Mouse (Mus musculus) kidney, postnatal 4 days (tissue): ENCODE measurements at regions not wholly inside any gene's neighbourhood (a gene's known extent, or its start where the extent isn't known, plus 50 kb on each side); places are given as distances from the start of the nearest gene placed in this dataset.

Experiments used
- DNase-seq, 2 experiments: peaks; one replicate each; pipeline ENCODE4 v3.0.0; 2021; ENCODE audit warnings: mixed read lengths in 2 of 2

DNA sequence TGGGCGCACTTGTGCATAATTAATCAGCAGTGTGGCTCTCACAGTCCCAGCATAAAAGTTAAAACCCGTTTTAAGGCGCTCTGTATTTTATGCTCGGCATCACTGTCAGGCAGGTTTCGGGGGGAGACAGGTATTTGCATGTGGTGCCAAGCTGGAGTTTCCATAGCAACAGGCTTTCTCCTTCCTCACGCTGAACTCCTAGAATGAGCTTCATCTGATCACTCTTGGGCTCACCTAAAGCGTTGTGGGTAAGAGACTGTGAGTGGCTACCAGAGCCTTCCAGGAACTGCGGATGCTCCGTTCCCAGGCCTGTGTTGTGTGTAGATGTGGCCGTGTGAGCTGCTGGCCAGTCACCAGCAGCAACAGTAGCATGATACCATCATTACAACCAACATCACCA, 161.5 kb downstream of the Ajap1 start:
- no peak for DNase-seq

DNA sequence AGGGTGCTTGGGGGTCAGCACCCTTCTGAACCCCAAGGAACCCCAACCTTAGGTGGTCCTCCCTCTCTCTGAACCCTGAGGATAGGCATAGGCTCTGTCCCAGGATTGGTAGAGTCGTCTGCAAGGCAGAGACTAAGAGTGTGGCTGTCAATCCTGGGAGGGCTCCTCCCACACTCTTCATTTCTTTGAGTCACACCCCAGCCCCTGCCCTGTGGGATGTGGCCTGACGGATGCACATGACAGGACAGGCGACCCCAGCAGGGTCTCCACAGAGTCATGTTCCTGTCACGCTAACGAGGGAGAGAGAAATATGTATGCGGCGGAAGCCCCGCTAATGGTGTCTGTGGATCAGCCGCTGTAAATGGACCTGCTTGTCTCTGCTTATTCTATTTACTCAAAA, 162.0 kb downstream of the Ajap1 start:
- DNase-seq = no peak

DNA sequence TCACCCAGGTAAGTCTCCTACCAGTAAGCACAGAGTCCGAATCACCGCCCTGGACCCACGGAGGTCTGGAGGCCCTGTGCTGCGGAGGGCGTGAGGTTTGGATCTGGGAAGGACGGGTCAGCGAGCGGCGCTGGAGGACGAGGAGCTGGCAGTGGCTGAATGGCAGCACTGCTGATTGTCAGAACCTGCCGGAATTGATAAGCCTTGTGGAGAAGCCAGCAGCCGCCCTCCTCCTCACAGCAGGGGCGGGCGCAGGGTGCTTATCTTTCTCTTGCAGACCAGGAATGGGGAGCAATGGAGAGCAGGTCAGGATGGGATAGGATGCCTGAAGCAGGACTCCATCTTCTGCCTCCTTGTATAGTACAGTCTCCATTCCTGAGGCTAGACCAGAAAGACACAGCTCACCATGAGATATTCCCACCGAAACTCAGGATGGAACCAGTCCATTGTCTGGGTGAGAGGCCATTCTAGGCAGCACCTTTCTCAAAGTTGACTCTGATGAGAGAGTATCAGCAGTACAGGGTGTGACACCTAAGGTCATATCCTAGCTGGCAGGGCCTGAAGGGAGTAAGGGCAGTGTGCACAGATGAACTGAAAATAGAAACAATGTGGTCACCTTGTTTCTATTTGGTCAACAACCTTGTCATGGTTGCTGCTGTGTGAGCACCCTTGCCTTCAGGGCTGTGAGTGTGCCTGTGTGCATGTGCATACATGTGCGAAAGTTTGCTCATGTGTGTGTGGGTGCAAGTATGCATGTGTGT, 165.5 kb downstream of the Ajap1 start:
- DNase-seq = no peak

DNA sequence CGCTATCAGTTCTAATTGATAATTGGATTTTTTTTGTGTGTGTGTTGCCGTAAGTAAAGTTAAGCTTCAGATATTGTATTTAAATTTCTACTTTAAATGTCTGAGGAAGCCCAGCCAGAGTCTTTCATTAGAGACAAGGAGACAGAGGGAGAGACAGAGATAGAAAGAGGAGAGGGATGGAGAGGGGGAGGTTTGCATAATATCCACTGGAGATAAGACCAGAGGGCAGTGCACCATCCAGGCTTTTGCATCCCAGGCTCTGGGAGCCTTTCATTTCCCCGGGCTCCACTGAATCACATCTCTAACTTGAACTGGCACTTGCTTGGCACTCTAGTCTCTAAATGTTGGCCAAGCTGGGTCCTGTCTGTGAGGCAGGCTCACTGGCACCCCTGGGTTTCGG, 166.1 kb downstream of the Ajap1 start:
- DNase-seq = no peak

DNA sequence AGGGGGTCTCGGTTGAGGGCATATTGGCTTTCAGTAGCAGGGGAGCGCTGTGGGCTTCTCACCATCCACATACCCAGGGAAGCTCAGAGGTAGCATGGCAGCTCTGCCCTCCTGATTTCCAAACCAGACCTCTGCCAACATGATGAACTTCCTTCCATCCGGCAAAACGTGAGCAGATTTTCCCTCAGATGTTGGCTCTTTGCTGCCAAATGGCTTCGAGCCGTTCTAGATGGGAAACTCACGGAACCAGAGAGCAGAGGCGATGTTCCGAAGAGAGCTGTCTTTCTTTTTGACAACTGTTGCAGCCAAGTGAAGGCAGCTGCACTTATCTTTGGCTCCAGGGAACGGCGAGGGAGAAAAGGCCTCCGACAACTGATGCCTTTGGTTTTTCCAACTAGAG, 168.7 kb downstream of the Ajap1 start:
- DNase-seq = no peak

DNA sequence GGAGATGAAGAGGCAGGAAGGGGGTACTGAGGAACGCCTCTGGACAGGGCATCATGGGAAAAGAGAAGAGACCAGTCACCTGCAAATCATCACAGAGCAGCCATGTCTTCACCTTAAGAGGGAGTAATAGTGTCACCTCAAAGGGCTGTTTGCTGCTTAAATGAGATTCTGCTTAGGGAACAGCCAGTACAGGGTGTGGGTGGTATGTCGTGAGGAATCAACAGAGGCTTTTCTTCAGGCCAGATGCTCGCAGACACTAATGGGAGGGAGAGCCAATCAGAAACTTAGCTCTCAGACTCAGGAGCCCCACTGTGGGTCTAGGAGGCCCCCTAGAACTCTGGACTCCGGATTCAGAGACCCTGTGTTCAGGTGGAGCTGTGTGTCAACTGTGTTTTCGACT, 171.0 kb downstream of the Ajap1 start:
- no peak for DNase-seq

DNA sequence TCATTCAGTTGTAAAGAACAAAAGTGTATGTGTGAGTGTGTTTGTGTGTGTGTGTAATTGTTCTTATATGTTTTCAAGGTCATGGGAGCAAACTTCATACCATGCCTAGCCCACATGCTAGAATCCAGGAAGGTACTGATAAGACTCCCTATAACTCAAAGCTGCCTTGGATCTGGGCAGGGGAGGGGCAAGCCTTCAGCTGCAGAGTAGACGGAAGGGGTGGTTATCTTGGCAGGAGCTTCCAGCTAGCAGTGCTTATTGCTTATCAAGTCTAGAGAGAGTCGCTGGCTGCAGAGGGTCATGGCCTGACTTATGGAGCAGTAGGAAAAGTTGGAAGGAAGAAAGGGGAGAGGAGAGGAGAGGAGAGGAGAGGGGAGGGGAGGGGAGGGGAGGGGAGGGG, 172.0 kb downstream of the Ajap1 start:
- peak; percentile 25 to 33 for DNase-seq

DNA sequence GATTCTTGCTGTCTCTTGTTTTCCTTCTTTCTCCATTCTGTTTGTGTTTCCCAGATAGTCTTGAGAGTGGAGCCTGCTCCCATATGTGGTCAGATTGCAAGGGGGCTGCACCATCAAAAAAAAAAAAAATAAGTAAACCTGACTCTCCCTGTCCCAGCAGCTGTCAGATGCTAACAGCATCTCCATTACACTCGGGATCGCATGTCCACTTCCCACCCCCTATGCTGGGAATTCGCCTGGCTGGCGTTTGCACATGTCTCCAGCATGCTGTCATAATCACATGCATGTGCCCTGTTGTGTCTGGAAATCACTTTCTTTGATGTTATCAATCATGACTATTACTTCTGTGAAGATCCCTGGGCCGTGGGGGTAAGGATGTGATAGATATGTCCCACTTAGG, 179.1 kb downstream of the Ajap1 start:
- no peak for DNase-seq

DNA sequence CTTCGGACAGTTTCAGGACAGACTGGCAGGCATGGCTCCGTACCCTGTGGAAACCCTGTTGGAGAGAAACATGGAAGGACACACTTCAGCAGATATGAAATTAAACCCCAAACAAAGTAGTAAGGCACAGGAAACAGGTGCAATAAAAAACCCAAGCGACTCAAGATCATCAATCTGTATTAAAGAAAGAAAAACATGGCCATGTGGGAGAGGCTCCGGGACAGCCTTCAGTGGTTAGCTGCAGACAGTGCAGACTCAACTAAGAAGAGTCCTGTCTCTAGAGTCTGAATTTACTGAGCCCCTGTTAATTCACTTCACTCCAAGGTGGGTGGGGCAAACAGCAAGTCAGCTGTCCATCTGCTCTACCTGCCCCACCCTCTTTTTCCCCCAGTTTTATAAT, 179.8 kb downstream of the Ajap1 start:
- DNase-seq = no peak

DNA sequence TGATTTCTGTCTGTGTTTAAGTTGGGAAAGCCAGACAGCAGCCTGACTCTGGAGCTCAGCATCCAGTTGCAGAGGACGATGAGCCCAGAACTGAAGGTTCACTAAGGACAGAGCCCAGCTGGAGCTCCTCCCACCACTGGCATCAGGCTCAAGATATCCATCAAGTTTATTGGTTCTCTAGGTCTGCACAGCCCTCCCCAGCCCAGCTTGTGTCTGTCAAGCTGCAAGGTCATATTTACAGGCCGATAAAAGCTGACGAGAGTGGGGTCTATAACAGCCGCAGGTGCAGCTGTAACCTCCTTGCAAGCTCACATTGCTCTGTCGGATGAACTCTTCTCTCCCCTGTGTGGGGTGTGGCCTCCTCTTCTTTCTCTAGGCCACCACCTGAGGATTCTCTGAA, 184.3 kb downstream of the Ajap1 start:
- peak; percentile 50 to 65 for DNase-seq

DNA sequence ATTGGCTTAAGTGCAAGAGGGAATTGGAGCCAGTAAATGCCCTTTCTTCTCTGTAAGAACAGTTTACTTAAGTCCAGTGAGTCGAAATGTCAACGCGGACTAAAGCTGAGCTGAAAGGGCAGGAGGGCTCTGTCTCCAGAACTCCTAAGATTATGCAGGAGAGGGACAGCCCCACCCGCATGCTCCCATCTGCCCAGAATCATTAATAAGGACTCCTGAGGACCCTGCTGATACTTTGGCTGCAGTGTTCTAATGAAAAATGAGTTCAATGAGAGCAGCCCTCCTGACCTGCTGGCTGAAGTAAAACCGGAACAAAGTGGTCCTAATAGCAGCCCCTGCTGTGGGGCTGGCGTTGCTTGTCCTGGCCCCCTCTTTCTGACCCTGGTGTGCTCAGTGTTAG, 187.8 kb downstream of the Ajap1 start:
- DNase-seq = no peak

DNA sequence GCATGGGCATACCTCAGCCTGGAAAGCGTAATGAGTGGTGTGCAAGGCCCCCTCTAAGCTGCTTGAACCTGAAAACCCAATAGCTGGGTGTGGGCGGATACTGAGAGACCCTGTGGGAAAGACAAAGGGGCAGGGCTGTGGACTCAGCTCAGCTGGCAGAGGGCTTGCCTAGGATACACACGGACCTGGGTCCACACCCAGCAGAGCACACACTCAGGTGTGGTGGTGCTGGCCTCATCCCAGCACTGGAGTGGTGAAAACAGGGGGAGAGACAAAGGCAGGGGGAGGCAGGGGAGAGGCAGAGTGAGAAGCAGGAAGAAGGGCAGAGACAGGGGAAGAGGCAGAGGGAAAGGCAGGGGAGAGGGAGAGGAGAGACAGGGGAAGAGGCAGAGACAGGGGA, 189.5 kb downstream of the Ajap1 start:
- DNase-seq = no peak

DNA sequence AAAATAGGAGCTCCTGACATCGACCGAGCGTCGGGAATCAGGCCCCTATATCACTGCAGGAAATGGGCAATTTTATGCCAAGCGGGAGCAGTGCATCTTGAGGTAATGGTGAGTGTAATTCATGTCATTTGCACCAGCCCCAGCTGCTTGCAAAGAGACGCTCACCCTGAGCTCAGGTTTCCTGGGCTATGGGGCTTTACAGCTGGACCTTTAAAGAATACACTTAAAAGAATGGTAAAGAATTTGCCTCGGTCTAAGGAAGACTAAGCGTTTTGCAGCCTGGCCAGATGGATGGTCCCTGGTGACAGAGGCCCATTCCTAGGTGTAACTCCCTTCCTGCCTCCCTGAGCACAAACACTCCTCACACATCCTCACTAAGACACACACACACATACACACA, 194.2 kb downstream of the Ajap1 start:
- no peak for DNase-seq

DNA sequence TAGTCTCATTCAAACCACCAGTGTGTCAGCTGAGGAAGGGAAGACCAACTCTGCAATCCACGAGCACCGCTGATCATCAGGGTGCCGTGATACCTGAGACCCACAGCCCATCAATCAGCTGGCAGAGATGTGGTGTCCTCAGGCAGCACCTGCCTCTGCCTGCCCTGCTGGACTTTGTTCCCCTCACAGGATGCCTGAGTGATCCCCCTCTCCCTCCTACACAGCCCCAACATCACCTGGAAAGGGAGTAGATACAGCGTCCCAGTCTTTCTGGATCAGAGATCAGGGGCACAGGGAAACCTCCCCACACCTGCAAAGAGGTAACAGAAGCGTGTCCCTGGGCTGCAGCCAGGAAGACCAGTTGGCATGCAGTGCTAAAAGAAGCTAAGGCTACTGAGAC, 198.4 kb downstream of the Ajap1 start:
- DNase-seq = no peak

DNA sequence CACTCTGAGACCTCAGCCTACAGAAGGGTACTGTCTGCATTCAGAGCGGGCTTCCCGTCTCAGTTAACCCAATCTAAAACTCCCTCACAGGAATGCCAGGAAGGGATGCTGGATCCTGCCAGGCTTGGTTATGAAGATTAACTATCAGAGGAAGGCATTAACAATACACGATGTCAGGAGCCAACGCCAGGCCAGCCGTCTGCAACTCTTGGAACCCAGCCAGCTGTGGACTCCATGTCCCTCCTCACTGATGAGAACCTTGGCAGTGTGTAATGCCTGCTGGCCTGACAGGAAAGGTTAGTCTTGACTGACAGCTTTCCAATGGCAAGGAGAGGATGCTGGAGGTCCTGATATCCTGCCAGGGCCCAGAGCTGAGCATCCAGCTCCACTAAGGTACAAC, 206.0 kb downstream of the Ajap1 start:
- no peak for DNase-seq

DNA sequence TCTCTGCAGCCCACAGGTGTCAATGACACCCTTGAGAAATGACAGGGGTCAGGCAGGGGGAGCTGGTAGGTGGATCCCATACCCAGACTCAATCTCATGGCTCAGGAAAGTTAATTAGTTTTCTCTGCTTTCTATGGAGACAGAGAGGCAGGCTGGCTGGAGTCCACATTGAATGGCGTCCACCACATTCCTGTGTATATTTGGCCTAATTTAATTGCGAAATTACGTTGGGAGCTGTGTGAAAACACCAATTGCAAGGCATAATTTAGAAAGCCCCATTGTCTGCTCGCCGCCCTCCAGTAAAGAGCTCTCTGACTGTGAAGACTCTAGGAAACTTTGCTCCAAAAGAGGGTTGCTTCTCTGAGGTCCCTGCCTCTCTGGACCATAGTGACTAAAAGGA, 211.2 kb downstream of the Ajap1 start:
- DNase-seq = no peak

DNA sequence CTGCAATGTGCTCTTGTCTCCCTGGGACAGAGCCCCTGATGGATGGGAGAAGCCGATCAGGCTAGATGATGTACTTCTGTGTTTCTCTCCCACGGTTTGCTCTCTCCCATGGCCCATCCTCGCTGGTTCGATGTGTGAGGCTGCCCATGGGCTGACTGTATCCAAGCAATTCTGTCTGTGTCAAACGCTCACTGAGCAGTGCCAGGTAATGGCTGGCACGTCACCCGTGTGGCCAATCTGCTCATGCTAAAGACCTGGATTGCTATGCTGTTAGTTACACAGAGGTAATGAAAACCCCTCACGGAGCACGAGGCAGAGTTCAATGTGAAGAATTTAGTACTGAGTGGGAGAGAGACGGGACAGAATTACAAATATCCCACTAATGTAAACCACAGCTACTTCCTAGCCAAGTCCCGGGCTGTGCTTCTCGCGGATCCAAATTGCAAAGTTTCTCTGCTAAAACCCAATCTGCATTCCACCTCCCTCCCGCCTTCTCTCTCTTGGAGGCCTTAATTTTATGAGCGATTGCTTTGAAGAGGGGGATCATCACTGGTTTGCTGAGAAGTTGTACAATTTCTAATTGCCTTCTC, 219.3 kb downstream of the Ajap1 start:
- DNase-seq = peak; percentile 30 to 49

DNA sequence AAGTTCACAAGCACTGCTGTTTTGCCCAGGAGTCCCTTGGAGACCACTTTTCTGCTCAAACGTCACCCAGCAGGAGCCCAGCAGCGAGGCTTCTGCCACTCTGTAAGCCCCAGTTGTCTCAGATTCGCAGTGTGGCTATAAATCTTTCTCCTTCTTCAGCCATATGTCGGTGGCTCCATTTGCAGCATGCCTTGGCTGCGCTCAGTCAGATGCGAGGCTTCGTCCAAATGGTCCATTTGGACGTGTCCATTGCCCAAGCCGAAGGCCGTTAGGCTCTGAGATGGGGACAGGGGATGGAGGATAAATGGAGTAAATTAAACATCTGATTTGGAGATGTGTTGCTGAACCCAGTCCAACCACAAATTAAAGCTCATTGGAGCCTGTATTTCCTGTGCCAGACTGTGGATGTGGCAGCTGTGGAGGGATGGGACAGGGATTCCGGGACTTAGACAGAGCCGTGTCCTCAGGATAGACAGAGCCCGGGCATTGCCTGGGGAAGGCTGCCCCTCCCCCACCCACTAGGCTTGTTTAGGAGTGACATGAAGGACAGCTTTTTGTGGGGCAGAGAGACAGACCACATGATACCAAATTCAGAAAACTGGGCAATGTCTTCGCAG, 221.6 kb downstream of the Ajap1 start:
- no peak for DNase-seq

DNA sequence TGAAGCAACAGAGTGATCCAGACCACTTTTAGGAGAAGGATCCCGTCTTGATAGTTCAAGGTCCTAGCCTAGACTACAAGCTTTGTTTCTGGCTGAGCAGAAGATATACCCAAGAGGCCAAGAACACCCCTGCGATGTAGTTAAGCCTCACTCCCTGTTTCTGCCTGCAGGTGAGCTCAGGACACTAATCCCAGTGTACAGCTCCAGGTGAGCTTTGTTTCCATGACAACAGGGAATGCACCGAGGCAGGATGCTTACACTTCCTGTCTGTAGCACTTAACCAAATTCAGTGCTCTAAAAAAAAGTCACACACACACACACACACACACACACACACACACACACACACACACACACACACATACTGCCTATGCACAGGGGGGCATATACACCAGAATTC, 230.7 kb downstream of the Ajap1 start:
- DNase-seq = no peak

DNA sequence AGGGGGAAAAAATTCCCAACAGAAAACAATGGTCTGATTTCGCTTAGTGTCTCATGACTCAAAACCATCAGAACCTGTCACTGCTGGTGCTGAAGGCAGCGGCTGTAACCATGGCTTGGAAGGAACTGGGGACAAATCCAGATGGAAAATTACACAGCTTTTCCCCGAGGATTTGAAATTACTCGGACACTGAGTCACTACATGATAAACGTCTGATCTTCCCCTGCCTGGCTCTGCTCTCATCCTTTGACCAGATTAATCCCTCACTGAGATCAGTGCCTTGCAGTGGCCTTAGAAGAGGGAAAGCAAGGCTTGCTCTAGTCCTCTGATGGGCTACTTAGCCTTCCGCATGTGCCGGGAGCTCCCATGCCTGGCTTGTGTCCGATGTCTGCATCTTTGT, 231.3 kb downstream of the Ajap1 start:
- DNase-seq = no peak

DNA sequence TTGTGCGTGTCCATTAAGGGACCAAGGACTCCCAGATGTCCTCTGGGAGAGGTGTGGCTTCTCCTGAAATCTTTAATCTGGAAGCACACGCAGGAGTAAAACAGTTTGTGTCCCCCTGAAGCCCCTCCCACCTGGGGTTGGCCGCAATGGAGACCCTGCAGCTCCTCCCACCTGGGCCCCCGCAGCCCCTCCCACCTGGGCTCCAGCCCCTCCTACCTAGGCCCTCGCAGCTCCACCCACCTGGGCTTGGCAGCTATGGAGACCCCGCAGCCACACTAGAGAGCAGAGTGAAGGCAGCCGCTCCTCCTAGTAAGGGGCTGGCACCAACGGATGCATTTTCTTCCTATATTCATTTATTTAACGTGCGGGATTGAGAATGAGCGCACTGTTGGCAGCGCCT, 245.9 kb downstream of the Ajap1 start:
- DNase-seq = peak; percentile 48 to 66

DNA sequence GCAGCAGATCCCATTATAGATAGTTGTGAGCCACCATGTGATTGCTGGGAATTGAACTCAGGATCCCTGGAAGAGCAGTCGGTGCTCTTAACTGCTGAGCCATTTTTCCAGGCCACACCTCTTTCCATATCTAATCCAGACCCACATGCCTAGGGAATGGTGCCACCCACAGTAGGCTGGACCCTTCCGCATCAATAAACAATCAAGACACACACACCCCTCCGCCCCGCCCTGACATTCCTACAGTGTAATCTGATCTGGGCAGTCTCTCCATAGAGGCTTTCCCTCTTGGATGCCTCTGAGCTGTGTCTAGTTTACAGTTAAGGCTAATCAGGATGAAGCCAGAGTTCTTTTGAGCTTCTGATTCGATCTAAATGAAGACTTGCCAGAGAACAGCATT, 248.8 kb downstream of the Ajap1 start:
- peak in 1 of 2 experiments; percentile 41 for DNase-seq

DNA sequence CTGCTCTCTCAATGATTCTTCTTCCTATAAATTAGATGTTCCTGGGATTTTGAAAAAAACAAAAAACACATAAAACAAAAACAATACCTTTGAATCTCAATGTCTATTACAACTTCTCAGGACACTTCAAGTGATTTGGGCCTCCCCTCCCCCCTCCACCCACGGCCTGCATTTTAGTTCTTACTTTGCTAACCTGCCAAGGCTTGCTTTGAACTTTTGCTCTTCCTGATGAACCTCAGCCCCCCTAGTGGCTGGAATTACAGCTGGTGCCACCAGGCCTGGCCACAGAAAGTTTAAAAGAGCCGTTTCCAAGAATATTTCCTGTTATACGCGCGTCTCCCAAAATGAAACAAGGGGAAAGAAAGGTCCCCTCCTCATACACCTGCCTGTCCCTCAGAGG, 253.4 kb downstream of the Ajap1 start:
- DNase-seq = no peak

DNA sequence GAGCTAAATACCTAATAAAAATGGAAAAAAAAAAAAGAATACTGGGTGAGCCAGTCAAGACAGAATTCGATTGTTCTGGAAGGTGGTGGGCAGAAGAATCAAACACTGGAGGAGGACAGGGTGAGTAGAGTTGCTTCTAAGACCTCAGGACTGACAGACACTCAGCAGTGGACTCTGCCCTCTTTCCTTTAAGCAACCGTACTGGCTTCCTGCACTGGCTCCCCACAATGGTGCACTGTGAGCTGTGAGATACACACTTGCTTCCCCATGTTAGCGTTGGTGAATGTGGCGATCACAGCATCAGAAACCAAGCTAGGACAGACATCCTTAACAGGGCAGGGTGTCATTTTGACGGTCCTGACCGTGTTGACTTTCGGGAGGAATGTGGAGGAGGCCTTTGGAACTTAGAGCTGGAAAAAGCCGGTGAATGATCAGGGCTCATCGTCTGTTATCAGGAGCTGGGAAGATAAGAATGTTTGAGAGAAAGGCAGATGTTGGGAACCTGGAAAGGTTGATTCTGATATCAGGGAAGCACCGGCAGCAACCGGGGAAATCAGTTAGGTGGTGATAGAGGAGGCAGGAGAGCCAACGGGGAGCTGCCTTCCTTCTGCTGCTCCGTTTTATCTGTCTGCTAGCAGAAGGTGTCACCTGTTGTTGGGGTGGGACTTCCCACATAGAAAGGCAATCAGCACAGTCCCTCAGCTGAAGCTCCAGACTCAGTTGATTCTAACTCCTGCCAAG, 254.8 kb downstream of the Ajap1 start:
- no peak for DNase-seq
